Mouse (Mus musculus) spleen, postnatal 36 days (tissue): ENCODE data around the gene Hs6st3.

Experiments used
- DNase-seq, 2 experiments: peaks; one replicate each; pipeline ENCODE4 v3.0.0; 2022; ENCODE audit warnings: low spot score in 2 of 2, mixed read lengths in 1 of 2

The Hs6st3 gene

GRCm38 (mm10) chr14:119789457-119789856, 651.3 kb downstream of the Hs6st3 start:
- DNase-seq, result no peak

GRCm38 (mm10) chr14:119797172-119797850, 659.2 kb downstream of the Hs6st3 start:
- DNase-seq, result no peak

- no peak for DNase-seq
These were observed 660.4 kb downstream of the Hs6st3 start for GRCm38 (mm10) chr14:119798561-119798960.

- no peak for DNase-seq
These were observed 662.7 kb downstream of the Hs6st3 start for GRCm38 (mm10) chr14:119800856-119801255.

- DNase-seq, result no peak
These were observed 675.8 kb downstream of the Hs6st3 start for GRCm38 (mm10) chr14:119813898-119814297.

- no peak for DNase-seq
These were observed 677.5 kb downstream of the Hs6st3 start for GRCm38 (mm10) chr14:119815616-119816015.

GRCm38 (mm10) chr14:119820562-119820961, 682.4 kb downstream of the Hs6st3 start:
- no peak for DNase-seq

GRCm38 (mm10) chr14:119831165-119832011, 693.2 kb downstream of the Hs6st3 start:
- no peak for DNase-seq

GRCm38 (mm10) chr14:119832012-119832325, 693.8 kb downstream of the Hs6st3 start:
- DNase-seq, result no peak

- no peak for DNase-seq
These were observed 694.8 kb downstream of the Hs6st3 start for GRCm38 (mm10) chr14:119832940-119833339.

GRCm38 (mm10) chr14:119834008-119834700, 696.0 kb downstream of the Hs6st3 start:
- DNase-seq, result no peak

GRCm38 (mm10) chr14:119836051-119836450, 697.9 kb downstream of the Hs6st3 start:
- DNase-seq, result no peak

- no peak for DNase-seq
These were observed 709.4 kb downstream of the Hs6st3 start for GRCm38 (mm10) chr14:119847540-119847939.

- DNase-seq, result no peak
These were observed 710.7 kb downstream of the Hs6st3 start for GRCm38 (mm10) chr14:119848759-119849298.

- DNase-seq, result no peak
These were observed 711.2 kb downstream of the Hs6st3 start for GRCm38 (mm10) chr14:119849338-119849737.

GRCm38 (mm10) chr14:119852139-119852538, 714.0 kb downstream of the Hs6st3 start:
- DNase-seq, result no peak

GRCm38 (mm10) chr14:119857338-119858291, 719.5 kb downstream of the Hs6st3 start:
- DNase-seq, result no peak

- DNase-seq, result no peak
These were observed 735.5 kb downstream of the Hs6st3 start for GRCm38 (mm10) chr14:119873617-119874016.

GRCm38 (mm10) chr14:119892922-119893321, 754.8 kb downstream of the Hs6st3 start:
- no peak for DNase-seq

GRCm38 (mm10) chr14:119895097-119895496, 757.0 kb downstream of the Hs6st3 start:
- DNase-seq, result no peak
